11 mouse cellular contexts compared by ENCODE assay signal in the genomic region with DNA sequence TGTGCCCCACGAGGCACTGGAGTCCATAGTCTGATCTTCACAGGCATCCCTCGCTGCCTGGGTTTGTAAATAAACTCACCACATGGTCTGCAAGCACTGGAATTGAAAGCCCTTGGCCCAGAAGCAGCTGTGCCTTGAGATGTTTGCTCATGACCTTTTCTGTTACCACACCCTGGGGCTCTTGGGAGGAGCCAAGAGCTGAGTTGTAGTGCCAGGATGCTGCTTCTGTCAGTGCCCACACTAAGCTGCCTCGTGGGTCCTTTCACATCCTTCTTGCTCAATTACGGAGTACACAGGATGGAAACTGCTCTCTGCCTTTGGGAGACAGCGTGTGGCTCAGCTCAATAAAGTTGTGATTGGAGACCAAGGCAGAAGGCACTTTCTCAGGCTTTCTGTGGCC. TPM values are rescaled to one million over a fixed set of nuclear protein-coding genes. Genes with fewer than 3 reads are reported as not detected.
DNase-seq lines count a peak whose midpoint lies in the region; ATAC-seq and TF ChIP-seq lines count a peak whose summit lies in the region.
"Had no signal": no experiment of that assay in that cellular context is flagged by ENCODE, and none has a peak within 500 bp of the region (broad histone marks: within the 10 kb centered on the region; RNA-seq: fewer than 3 reads in every experiment).

No protein-coding gene starts in this region.

- peaks cover 20% of the 10 kb centered on the region for H3K4me1 ChIP-seq in intestine, embryonic 16.5 days (ENCODE audit: control insufficient read depth, insufficient read depth, low read length)
- peaks cover 10% of the 10 kb centered on the region for H3K4me1 ChIP-seq in neural tube, embryonic 15.5 days
- H3K4me1 ChIP-seq in forebrain, postnatal 0 days (ENCODE audit: insufficient read depth) = 0 out of 2 replicates have a peak, but pooled peaks cover 9% of the 10 kb centered on the region

- no peak overlapping the region for H3ac ChIP-seq in myocyte (ENCODE audit: control insufficient read depth, insufficient read length)

- peak; percentile 28 for TF ChIP-seq POLR2A in myocyte (IDR thresholded peaks at IDR 0.05; ENCODE audit: insufficient read length, low read depth)

- H3K36me3 ChIP-seq in intestine, embryonic 16.5 days (ENCODE audit: control insufficient read depth, insufficient read depth, low read length) = no peaks in the 10 kb centered on the region
- H3K36me3 ChIP-seq in myocyte (ENCODE audit: control insufficient read depth, insufficient read depth) = no peaks in the 10 kb centered on the region
- no peaks in the 10 kb centered on the region for H3K36me3 ChIP-seq in neural tube, embryonic 15.5 days
- no peaks in the 10 kb centered on the region for H3K36me3 ChIP-seq in forebrain, postnatal 0 days (ENCODE audit: insufficient read depth)

- no peak overlapping the region for H3K4me3 ChIP-seq in intestine, embryonic 16.5 days (ENCODE audit: low read length)
- H3K4me3 ChIP-seq in myocyte = peak overlapping the region; percentile 9
- no peak overlapping the region for H3K4me3 ChIP-seq in neural tube, embryonic 15.5 days (replicated peaks)
- no peak overlapping the region for H3K4me3 ChIP-seq in forebrain, postnatal 0 days (ENCODE audit: low read depth, low read length)
- H3K4me3 ChIP-seq: erythroblast, embryonic 14.5 days had no signal

- H3K27me3 ChIP-seq in intestine, embryonic 16.5 days (replicated peaks; ENCODE audit: control insufficient read depth, insufficient read depth, low read length) = no peaks in the 10 kb centered on the region
- H3K27me3 ChIP-seq in myocyte (ENCODE audit: control insufficient read depth, insufficient read depth, insufficient read length) = no peaks in the 10 kb centered on the region
- peaks cover 12% of the 10 kb centered on the region for H3K27me3 ChIP-seq in neural tube, embryonic 15.5 days (replicated peaks)
- no peaks in the 10 kb centered on the region for H3K27me3 ChIP-seq in forebrain, postnatal 0 days (ENCODE audit: insufficient read depth, low read length)

- no peak for TF ChIP-seq CTCF in forebrain, postnatal 0 days (IDR thresholded peaks at IDR 0.05; ENCODE audit: low read depth)

- WGBS in intestine, embryonic 16.5 days = 53% methylated on average over 5 of the region's 5 CpGs
- WGBS in neural tube, embryonic 15.5 days = 76% methylated on average over 5 of the region's 5 CpGs
- WGBS in forebrain, postnatal 0 days = 69% methylated on average over 5 of the region's 5 CpGs

- peak overlapping the region; percentile 40; the same call in 1 of the 2 replicates for H3K4me2 ChIP-seq in intestine, embryonic 16.5 days (ENCODE audit: low read depth, low read length)
- H3K4me2 ChIP-seq in myocyte (ENCODE audit: low read depth) = peak overlapping the region; percentile 63
- no peak overlapping the region for H3K4me2 ChIP-seq in neural tube, embryonic 15.5 days
- no peak overlapping the region for H3K4me2 ChIP-seq in forebrain, postnatal 0 days (ENCODE audit: low read depth)

- peak; percentile 6 for ATAC-seq in intestine, embryonic 16.5 days
- no peak for ATAC-seq in neural tube, embryonic 15.5 days (ENCODE audit: low FRiP score)
- no peak for ATAC-seq in forebrain, postnatal 0 days

- no peaks in the 10 kb centered on the region for H3K9me3 ChIP-seq in intestine, embryonic 16.5 days (ENCODE audit: control insufficient read depth, low read length)
- H3K9me3 ChIP-seq in neural tube, embryonic 15.5 days (replicated peaks) = no peaks in the 10 kb centered on the region
- no peaks in the 10 kb centered on the region for H3K9me3 ChIP-seq in forebrain, postnatal 0 days (ENCODE audit: low read length)

- no peaks in the 10 kb centered on the region for H3K79me2 ChIP-seq in myocyte (ENCODE audit: control insufficient read depth, insufficient read depth)

- peak overlapping the region; percentile 95 for H3K27ac ChIP-seq in intestine, embryonic 16.5 days (ENCODE audit: low read length)
- H3K27ac ChIP-seq in neural tube, embryonic 15.5 days (replicated peaks) = no peak overlapping the region
- no peak overlapping the region for H3K27ac ChIP-seq in forebrain, postnatal 0 days (ENCODE audit: low read depth, low read length)

- no peak overlapping the region for H3K9ac ChIP-seq in intestine, embryonic 16.5 days (ENCODE audit: low read depth, low read length)
- no peak overlapping the region for H3K9ac ChIP-seq in neural tube, embryonic 15.5 days (replicated peaks)
- H3K9ac ChIP-seq in forebrain, postnatal 0 days = no peak overlapping the region

- DNase-seq in 3134 (ENCODE audit: extremely low read depth, insufficient read length, low spot score) (peak; percentile 7), 416B (ENCODE audit: low read depth) (peak; percentile 21)
- no peak for DNase-seq in layer of hippocampus, postnatal 36 days
- no peak for DNase-seq in forebrain, postnatal 0 days
- DNase-seq: cerebellum, adult 2 months; gastrocnemius, postnatal 14 days; left cerebral cortex, postnatal 4 days had no signal

TF ChIP-seq in myocyte, 11 proteins besides CTCF, POLR2A, EP300 and RAD21:
- TF ChIP-seq E2F4 (IDR thresholded peaks at IDR 0.05; ENCODE audit: insufficient read depth) (no peak), MYOD1 (IDR thresholded peaks at IDR 0.05; ENCODE audit: control insufficient read depth in 1 of 3, insufficient read length in 2 of 3, low read depth in 2 of 3) (peak in 1 of 3 experiments; percentile 6), USF1 (IDR thresholded peaks at IDR 0.05; ENCODE audit: low read depth) (no peak), MYOG (IDR thresholded peaks at IDR 0.05; ENCODE audit: control insufficient read depth in 1 of 3, insufficient read depth in 1 of 3, insufficient read length in 2 of 3, low read depth in 2 of 3) (peak in 1 of 3 experiments; percentile 20)

RNA-seq across cellular contexts. Expression of a gene that starts 3.6 kb away (rescaled TPM):
- polyA plus RNA-seq in intestine, embryonic 16.5 days (2015; fragmentation: Nextera tagmentation; extraction: Ambion mirVana) = 30.4 and 30.5 TPM in 2 replicates
- polyA plus RNA-seq in myocyte (2012; fragmentation: generic; extraction: Trizol) = 4.9 TPM
- total RNA-seq in layer of hippocampus, postnatal 36 days (2021) = under 1 TPM; 0.27 to 0.46 TPM
- 0.52 and 7.0 TPM in 2 replicates for polyA plus RNA-seq in neural tube, embryonic 15.5 days (2015; fragmentation: Nextera tagmentation; extraction: Ambion mirVana)
- total RNA-seq in forebrain, postnatal 0 days (2014; rRNA removed) = 0.31 and 0.90 TPM in 2 replicates
- 0.30 and 0.63 TPM in 2 replicates for polyA plus RNA-seq in forebrain, postnatal 0 days (2015; fragmentation: Nextera tagmentation; extraction: Ambion mirVana)

Comparison
In these comparisons a context has a peak if more than half of its experiments do, and no peak if none do; other contexts are left out.
1. DNase-seq: peak in 3134 (single experiment) and 416B (single experiment); none in layer of hippocampus, postnatal 36 days (0 of 2) and forebrain, postnatal 0 days (single experiment).
2. H3K4me2 ChIP-seq: peak in intestine, embryonic 16.5 days (single experiment) and myocyte (single experiment); none in neural tube, embryonic 15.5 days (single experiment) and forebrain, postnatal 0 days (single experiment).